Mouse (Mus musculus): ENCODE measurements around the gene Mfsd4a. TPM values are rescaled to one million over a fixed set of nuclear protein-coding genes. Genes with fewer than 3 reads are reported as not detected.
A peak's percentile ranks its signal among the peaks of the same experiment; 100 is the strongest.

Mfsd4a gene
- total RNA-seq, 2 experiments from 2014 or later: 1.3 to 1.6 TPM

GRCm38 (mm10) chr1:132027978-132028377, 39.9 kb downstream of the Mfsd4a start:
- intact Hi-C loops (cut with DNase I): no loop called here

GRCm38 (mm10) chr1:132026925-132027646, 40.8 kb downstream of the Mfsd4a start:
- DNase-seq (ENCODE audit: low spot score): no peak
- intact Hi-C loops (cut with DNase I): no loop called here

More at GRCm38 (mm10) chr1:132027978-132028377, 39.9 kb downstream of the Mfsd4a start:
- DNase-seq (ENCODE audit: low spot score): no peak

DNA sequence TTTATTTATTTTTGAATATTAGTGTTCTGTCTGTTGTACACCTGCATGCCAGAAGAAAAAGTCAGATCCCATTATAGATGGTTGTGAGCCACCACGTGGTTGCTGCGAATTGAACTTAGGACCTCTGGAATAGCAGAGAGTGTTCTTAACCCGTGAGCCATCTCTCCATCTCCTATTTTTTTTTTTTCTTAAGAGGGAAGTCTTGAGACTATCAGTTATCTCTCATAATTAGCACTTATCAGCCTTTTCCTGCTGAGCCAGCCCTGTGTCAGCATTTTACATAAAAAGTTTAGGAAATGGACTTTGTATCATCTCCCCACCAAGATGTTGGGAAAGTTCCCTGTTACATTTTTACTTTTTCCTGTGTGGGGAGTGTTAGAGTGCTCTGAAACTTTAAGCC, 45.8 kb downstream of the Mfsd4a start:
- intact Hi-C loops (cut with DNase I): no loop called here
- DNase-seq (ENCODE audit: low spot score): no peak

- no peak for DNase-seq (ENCODE audit: low spot score)
- intact Hi-C loops (cut with DNase I): no loop called here
These were observed 48.0 kb downstream of the Mfsd4a start for GRCm38 (mm10) chr1:132019876-132020275.

- intact Hi-C loops (cut with DNase I): no loop called here
- DNase-seq (ENCODE audit: low spot score): no peak
These were observed 51.2 kb downstream of the Mfsd4a start for GRCm38 (mm10) chr1:132016691-132017090.

DNA sequence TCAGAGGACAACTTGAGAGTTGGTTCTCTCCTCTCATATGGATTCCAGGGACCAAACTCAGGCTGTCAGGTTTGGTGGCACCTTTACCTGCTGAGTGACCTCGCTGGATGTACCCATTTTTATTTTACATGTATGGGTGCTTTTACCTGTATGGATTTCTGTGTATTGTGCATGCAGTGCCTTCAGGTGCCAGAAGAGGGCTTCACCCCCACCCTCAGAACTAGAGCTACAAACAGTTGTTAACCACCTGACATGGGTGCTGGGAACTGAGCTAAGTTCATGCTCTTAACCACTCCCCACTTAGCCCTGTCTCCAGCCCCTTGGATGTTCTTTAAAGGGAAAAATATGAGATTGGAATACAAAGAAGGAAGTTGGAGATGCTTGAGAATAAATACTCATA, 53.1 kb downstream of the Mfsd4a start:
- no peak for DNase-seq (ENCODE audit: low spot score)
- intact Hi-C loops (cut with DNase I): no loop called here

- intact Hi-C loops (cut with DNase I): no loop called here
- DNase-seq (ENCODE audit: low spot score): no peak
These were observed 55.0 kb downstream of the Mfsd4a start for GRCm38 (mm10) chr1:132012861-132013260.

- intact Hi-C loops (cut with DNase I): no loop called here
- no peak for DNase-seq (ENCODE audit: low spot score)
These were observed 56.1 kb downstream of the Mfsd4a start for GRCm38 (mm10) chr1:132011785-132012184.

GRCm38 (mm10) chr1:132010632-132011501, 57.0 kb downstream of the Mfsd4a start:
- intact Hi-C loops (cut with DNase I): no loop called here
- no peak for DNase-seq (ENCODE audit: low spot score)

DNA sequence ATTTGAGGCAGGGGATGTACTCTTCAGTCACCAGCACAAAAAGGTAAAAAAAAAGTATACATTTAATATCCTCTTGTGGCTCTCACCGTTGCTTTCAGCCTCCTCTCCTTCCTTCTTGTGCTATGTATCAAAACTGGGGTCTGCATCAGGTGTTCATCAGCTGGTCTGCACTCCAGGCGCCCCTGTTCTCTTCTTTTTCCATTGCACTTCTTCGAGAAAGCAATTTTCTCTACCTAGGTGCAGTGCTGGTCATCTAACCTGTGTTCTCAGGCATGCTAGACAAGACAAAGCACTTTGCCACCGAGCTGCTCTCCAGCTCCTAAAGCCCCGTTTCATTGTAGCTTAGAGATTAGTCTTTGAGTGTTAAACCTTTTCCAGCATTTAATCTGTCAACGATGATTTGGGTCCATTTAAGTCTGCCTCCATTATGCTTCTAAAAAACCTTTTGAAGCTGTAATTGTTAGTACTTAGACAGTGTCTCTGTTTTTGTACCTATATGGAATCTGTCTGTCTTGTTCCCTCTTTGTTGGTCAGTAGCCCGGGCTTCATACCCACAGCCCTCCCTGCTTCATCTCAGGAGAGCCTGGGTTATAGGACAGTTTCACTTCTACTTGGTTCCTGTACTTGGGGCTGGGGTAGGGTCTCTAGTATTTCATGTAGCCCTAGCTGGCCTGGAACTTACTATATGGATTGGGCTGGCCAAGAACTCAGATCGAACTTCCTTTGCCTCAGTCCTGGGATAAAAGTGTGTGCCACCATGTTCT, 58.8 kb downstream of the Mfsd4a start:
- no peak for DNase-seq (ENCODE audit: low spot score)
- intact Hi-C loops (cut with DNase I): loop anchor here (2.0 kb wide), 1 partner anchor 32 kb away; no protein-coding TSS in a partner anchor

GRCm38 (mm10) chr1:132007828-132008827, 59.7 kb downstream of the Mfsd4a start:
- peak; percentile 77 for DNase-seq (ENCODE audit: low spot score)
- intact Hi-C loops (cut with DNase I): loop anchor here (2.0 kb wide), 1 partner anchor 33 kb away; no protein-coding TSS in a partner anchor

DNA sequence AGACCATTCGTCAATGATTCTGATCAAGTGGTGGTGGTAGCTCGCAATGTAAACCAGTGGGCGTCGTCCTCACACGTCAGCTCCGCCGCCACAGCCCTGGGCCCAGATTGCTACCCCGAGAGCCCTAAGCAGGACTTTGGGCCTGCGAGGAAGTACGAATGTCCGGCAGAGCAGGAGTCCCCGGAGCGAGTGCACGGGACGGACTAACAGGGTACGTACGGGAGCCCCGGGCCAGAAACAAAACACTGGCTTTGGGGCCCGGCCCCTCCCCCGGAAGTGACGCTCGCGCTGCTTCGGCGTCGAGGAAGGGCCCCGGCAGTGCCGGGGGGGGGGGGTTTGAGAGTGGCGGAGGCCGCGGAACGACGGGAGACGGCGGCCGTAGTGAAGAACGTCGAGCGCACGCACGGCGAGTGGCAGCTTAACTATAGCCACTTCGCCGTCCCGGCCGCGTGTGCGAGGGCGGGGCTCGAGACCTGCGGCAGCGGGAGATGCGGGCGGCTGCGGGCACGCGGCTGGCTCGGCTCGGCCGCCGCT, 60.5 kb downstream of the Mfsd4a start, which contains the start of gene Elk4:
TSS of gene Elk4 (plus strand) at position 326 of the 534 bp plus-strand sequence.
- intact Hi-C loops (cut with DNase I): no loop called here
- peak; percentile 90 for DNase-seq (ENCODE audit: low spot score)

DNA sequence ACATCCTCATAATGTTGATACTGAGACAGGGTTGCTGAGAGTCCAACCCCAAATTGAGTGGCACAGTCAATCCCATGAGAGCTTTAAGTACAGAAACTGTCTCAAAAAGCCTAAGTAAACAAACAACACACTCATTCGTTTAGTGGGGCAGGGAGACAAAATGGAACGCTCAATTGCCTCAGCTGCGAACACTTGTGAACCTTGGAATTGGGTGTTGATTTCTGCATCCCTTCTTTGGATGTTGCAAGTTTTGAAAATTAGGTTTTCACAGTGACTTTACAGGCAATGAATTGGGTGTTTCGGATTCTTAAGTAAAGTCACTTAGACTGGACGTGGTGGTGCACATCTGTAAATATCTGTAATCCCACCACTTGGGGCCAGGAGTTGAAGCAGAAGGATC, 61.1 kb downstream of the Mfsd4a start:
- intact Hi-C loops (cut with DNase I): no loop called here
- no peak for DNase-seq (ENCODE audit: low spot score)

DNA sequence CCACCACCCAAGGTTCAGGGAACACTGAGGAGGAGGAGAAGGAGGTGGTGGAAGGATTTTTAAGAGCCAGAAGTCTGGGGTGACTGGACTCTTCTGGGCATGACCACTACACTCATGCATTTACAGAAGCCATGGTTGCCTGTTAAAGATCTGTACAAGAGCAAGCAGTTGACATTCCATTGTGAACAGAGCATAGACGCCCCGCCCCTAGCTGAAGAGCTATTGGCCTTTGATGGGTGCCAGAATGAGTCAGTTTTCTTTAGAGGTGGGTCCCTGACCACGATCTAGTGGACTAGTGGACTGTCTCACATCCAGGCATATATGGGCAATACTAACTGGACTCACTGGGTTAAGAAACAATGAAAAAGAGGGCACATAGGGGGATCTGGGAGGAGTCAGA, 61.8 kb downstream of the Mfsd4a start:
- DNase-seq (ENCODE audit: low spot score): no peak
- intact Hi-C loops (cut with DNase I): no loop called here

GRCm38 (mm10) chr1:132005466-132005865, 62.4 kb downstream of the Mfsd4a start:
- no peak for DNase-seq (ENCODE audit: low spot score)
- intact Hi-C loops (cut with DNase I): no loop called here

DNA sequence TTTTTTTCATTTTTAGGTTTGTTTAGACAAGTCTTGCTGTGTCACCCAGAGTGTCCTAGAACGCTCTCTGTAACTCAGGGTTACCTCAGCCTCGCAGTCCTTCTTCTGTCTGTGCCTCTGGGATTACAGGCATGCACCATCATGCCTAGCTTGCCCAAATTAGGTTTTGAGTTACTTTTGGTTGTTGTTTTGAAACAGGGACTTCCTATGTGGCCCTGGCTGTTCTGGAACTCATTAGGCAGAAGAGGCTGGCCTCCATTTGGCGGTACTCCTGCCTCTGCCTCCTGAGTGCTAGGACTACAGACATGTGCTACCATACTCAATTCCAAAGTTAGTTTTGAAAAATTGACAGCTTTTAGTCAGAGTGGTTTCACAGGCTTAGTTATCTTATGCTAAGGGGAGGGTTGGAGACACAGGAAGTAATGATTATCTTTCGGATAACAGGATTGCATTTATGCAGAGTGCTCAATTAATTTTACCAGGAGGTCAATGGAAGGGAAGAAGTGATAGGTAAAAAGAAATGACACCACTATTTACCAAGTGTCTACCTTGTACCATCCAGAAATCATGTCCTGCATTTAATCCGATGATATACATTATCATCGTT, 63.2 kb downstream of the Mfsd4a start:
- no peak for DNase-seq (ENCODE audit: low spot score)
- intact Hi-C loops (cut with DNase I): no loop called here

DNA sequence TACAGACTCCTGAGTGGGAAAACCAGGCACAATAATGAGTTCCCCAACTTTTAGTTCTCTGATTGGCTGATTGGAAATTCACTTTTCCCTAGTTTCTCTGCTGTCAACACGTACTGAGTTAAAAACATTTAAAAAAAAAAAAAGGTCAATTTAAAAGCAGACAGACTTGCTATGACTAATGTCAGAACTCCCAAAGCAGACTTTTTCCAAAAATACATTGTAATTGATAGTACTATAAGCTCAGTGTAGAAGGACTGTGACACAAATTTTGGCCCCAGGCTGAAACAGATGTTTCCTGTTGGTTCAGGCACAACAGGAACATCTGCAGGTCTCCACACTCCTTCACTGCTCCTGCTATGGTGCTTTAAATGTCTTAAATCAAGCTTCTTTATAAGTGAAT, 64.0 kb downstream of the Mfsd4a start:
- intact Hi-C loops (cut with DNase I): no loop called here
- peak; percentile 35 for DNase-seq (ENCODE audit: low spot score)

DNA sequence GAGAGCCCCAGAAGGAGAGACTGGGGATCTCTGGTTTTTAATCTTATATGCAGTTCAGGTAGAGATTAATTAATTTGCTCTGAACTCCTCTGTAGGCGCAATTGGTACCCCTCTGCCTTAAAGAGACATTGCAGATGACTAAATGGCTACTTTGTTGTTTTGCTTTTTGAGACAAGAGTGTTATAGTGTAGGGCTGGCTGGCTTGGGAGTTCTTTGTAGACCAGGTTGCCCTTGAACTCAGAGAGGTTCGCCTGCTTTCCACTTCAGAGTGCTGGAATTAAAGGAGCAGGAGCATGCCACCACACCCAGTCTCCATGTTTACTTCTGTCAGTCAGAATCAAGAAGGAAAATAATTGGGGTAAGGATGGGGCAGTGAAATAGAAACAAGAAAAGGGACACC, 64.8 kb downstream of the Mfsd4a start:
- no peak for DNase-seq (ENCODE audit: low spot score)
- intact Hi-C loops (cut with DNase I): no loop called here

Data from heart, postnatal 25 days (tissue).